Mouse (Mus musculus) ES-E14 (cell line): ENCODE measurements at regions not wholly inside any gene's neighbourhood (a gene's known extent, or its start where the extent isn't known, plus 50 kb on each side); places are given as distances from the start of the nearest gene placed in this dataset.

Source experiments
- HCFC1 ChIP-seq: IDR thresholded peaks from 2 replicates; pipeline ENCODE4 v1.6.1; 2012; ENCODE audit warnings: low read length, inconsistent platforms, borderline replicate concordance; ENCODE audit not compliant: insufficient read depth
- ZNF384 ChIP-seq: IDR thresholded peaks from 2 replicates; pipeline ENCODE4 v1.6.1; 2012; ENCODE audit warnings: low read depth, low read length, inconsistent platforms

- TF ChIP-seq HCFC1 (no peak), ZNF384 (no peak)
Measured at GRCm38 (mm10) chr8:26469705-26470104, 350.4 kb downstream of the Gm45692 start.
